Mouse (Mus musculus) regulatory T cell (primary cell): Measurements from ENCODE around the gene Cars2.

Experiments used
- in situ Hi-C: fragments of 300-600 bp; cut with MboI, MseI; formaldehyde crosslinking; loops from one replicate; pipeline ENCODE4 v1.15.1; 2025; ENCODE audit warnings: high pct_unique_total_duplicates

Cars2 gene

GRCm38 (mm10) chr8:11556691-11557423, 6.3 kb upstream of the Cars2 start:
- in situ Hi-C loops = loop anchor here (5.0 kb wide), 1 partner anchor 1550 kb away; the partner anchor contains the start of genes Cul4a and Pcid2

DNA sequence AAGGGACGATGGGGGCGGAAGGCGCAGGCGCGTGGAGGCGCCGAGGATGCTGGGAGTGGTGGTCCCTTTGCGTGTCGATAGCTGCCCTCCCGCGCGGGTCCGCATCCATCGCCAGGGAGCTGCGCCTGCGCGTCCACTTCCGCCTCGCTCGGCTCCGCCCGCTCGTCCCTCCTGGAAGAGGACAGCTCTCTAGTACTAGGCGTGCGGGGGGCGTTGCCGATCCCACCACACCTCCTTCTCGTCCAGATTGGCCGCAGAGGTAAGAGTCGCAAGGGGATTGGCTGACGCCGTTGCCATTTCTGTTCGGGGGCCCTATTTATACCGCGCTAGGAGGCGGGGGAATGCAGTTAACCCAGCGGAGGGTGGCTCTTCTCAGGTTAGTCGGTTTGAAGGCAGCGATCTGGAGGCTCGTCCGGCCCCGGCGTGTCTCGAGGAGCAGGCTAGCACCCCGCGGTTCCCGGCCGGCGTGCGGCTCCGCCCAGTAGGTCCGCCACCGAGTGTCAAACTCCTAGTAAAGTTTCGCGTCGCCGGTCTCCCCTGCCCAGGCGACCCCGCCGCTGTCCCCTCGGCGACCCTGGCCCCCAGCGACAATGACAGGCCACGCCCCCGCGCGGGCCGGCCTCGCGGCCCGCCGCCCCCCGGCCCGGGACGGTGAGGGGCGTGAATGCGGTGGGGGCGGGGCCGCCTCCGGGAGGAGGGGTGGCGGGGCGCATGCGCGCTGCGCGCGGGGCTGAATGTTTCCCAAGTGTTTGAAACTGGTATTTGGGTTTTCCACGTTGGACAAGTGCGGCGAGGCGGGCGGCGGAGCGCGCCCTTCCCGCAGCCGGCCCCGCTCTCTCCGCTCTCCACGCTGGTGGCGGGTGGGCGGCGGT, 5.4 kb upstream of the Cars2 start:
- in situ Hi-C loops = loop anchor here (5.0 kb wide), 1 partner anchor 1551 kb away; the partner anchor contains the start of genes Cul4a and Pcid2

GRCm38 (mm10) chr8:11554799-11555719, 4.5 kb upstream of the Cars2 start, which contains the start of gene Ing1:
TSS of gene Ing1 (plus strand) at chr8:11555571.
- in situ Hi-C loops = loop anchor here (5.0 kb wide), 2 partner anchors 103 to 1552 kb away; partner anchors contain the start of genes Cul4a and Pcid2

GRCm38 (mm10) chr8:11552390-11552789, 1.8 kb upstream of the Cars2 start:
- in situ Hi-C loops = loop anchor here (5.0 kb wide), 1 partner anchor 100 kb away; no protein-coding TSS in a partner anchor

DNA sequence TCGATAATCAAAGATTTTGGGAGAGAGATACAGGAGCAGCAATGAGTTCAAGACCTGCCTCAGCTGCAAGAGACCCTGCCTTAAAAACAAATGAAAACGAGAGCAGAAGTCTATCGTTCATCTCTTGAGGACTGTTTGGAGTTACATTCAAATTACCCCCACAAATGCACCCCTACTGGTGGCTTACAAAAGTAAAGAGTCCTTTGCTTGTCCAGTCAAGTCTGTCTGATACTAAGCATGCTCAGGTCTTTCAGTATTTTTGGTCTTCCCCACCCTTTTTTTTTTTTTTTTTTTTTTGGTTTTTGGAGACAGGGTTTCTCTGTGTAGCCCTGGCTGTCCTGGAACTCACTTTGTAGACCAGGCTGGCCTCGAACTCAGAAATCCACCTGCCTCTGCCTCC, 914 bp upstream of the Cars2 start:
- in situ Hi-C loops = loop anchor here (5.0 kb wide), 1 partner anchor 99 kb away; no protein-coding TSS in a partner anchor

DNA sequence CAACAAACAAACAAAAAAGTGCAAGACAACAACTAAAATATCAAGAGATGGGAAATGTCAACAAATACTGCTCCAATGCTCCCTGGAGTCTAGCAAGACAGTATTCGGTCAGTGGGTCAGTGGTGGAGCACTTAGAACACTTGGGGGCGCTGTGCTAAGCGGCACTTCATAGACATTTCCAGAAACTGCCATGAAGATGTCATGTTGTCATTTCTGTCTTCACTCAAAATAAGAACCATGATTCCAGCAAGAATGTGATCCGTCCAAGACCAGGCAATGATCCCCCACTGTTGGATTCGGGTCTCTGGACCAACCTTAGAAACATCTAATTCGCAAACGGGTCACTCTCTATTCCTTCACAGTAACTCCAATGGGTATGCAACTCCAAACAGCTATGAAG, 877 bp downstream of the Cars2 start:
- in situ Hi-C loops = loop anchor here (5.0 kb wide), 2 partner anchors 48 to 97 kb away; no protein-coding TSS in a partner anchor

- in situ Hi-C loops = loop anchor here (5.0 kb wide), 1 partner anchor 50 kb away; no protein-coding TSS in a partner anchor
Observed at GRCm38 (mm10) chr8:11547063-11547462, 3.5 kb downstream of the Cars2 start.

DNA sequence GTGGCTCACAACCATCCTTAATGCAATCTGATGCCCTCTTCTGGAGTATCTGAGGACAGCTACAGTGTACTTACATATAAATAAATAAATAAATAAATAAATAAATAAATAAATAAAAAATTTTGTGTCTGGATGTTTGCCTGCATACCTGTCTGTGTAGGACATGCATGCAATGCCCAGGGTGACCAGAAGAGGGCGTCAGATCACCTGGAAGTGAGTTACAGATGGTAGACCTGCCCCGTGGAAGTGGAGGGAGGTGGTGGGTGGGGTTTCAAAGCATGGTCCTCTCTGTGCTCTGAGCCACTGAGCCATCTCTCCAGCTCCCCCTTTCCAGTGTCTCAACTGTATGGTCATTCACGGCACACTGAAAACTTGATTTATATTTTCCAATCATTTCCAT, 6.2 kb downstream of the Cars2 start:
- in situ Hi-C loops = no loop called here

GRCm38 (mm10) chr8:11542866-11543265, 7.7 kb downstream of the Cars2 start:
- in situ Hi-C loops = no loop called here

DNA sequence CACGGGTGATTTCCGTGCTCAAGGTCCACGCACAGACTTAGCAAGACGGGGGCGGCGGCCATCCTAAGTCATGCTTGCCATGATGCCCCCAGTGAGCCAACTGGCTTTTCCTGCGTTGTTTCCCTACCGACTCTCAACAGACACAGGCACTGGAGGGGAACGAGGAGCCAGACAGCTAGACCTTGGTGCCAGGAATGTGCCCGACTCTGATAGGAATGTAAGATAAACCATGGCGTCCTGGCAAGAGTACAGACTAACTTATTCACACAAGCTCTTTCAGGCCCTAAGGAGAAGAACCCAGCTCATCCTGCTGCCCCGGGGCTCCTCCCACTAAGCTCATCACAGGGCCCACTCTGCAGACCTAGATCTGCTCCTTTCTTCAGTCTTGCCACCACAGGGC, 8.6 kb downstream of the Cars2 start:
- in situ Hi-C loops = no loop called here

GRCm38 (mm10) chr8:11540182-11540581, 10.4 kb downstream of the Cars2 start:
- in situ Hi-C loops = no loop called here

- in situ Hi-C loops = no loop called here
Observed at GRCm38 (mm10) chr8:11539049-11539448, 11.5 kb downstream of the Cars2 start.

DNA sequence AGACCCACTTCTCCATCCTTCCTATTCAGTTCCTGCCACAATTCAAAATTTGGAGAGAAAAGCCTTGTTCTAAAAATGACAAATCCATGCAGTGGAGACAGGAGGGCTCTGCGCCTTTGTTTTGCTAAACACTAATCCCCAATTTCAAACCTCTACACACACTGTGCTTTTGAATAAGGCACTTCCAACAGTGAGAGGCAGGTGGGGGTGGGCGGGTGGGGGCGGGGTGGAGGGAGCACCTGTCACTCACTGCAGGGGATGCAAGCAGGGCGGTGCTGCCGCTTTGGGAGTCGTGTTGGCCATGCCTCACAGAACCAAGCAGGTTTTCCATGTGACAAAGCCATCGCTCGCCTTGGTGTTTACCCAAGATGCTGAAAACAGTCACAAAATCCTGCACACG, 16.1 kb downstream of the Cars2 start:
- in situ Hi-C loops = no loop called here

DNA sequence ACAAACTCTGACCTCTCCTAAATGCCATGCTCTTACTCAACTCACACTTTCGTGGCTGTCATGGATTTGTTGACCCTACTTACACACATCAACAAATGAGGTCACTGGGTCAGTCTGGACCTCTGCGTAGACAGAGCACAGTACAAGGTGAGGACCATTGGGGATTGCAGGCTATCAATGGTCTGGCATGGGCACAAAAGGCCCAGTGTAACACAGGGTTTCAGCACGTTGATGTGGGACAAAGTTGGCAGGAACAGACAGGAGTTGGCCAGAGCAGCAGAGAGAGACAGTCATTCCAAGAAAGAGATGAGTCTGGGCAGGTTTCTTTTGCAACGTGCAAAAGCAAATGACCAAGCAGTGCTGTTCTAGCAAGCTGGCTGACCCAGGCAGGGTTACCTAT, 19.7 kb downstream of the Cars2 start:
- in situ Hi-C loops = no loop called here

DNA sequence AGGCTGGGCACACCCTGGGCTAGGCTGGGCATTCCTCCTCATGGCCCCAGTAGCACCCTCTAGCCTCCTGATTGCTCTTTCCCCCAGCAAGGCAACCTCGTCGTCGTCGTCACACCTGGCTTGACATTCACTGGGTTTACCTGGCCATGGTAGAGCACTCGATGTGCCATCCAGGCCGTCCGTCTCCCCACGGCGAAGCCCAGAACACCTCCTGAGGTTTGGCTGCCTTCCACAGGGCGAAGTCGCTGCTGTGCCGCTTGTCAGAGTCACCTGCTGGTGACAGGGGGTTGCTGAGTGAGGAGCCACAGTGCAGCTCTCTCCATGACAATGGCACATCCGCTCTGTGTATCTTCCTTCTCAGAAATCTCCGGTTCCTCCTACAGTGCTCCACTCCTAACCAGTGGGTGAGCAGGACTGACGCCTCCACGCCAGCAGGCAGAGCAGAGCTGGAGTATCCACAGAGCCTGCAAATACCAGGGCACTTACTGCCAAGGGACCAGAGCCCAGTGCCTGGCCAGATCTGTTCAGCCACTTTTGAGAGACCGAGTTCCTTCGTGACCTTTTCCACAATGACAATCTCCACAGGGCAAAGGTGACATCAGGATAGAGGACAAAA, 20.3 kb downstream of the Cars2 start:
- in situ Hi-C loops = no loop called here

DNA sequence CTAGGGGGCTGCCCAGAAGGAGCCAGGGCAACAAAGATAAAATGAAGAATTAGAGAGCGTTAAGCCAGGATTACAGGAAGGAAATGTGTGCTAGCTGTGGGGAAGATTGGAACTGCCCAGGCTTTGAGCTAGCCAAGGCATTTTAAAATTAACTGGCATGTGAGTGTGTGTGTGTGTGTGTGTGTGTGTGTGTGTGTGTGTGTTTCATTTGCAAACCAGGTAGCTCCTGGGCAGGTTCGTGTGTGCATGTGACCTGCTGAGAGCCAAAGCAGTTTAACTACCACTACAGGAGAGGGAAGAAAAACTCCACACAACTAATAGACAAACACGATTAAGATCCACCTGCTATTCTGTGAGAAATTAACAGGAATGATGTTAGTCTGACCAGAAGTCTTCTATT, 27.3 kb downstream of the Cars2 start:
- in situ Hi-C loops = no loop called here

- in situ Hi-C loops = no loop called here
Observed at GRCm38 (mm10) chr8:11518676-11519075, 31.9 kb downstream of the Cars2 start.

GRCm38 (mm10) chr8:11518056-11518396, 32.6 kb downstream of the Cars2 start:
- in situ Hi-C loops = no loop called here

DNA sequence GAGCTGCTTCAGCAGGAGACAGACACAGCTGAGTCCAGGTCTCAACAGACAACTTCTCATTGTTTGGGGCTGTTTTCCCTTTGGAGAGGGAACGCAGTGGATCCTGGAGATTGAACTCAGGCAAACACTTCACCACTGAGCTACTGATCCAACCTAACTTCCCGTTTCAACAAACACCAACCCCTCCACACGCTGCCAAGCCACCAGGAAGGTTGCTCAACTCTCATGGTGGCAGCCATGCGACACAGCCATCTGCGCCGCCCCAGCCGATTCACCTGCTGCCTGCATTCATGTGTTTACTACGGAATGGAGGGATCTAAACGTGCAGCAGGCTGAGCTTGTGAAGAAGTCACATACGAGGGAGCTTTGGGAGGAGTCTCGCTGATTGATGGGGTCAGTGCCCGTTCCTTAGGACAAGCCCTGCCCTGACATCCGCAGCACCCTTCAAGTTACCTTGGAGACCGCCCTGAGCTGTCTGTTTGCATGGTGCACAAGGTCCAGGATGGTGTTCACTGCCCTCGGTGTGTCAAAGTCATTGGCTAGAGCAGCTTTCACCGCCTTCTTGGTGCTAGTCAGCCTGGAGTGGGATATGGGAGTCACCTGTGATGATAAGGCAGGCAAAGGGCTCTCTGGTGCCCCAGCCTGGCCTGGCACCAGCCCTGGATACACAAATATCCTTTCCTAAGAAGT, 33.1 kb downstream of the Cars2 start:
- in situ Hi-C loops = no loop called here

DNA sequence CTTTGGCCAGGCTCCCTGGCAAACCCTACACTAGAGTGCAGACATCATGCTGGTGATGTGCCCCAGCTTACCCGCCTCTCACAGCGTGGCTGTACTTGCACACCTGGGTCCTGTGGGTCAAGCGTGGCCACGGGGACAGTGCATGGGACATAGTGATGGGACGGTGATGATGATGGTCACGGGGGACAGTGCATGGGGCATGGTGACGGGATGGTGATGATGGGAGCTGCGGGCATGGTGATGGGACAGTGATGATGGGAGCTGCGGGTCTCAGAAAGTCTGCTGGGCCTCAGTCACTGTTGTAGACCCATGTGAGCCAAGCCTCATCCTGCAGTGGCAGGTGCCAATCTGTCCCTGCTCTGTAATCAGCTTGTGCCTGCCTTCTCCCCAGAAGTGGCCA, 34.3 kb downstream of the Cars2 start:
- in situ Hi-C loops = no loop called here
